Mouse (Mus musculus) lung, adult 2 months (tissue): ENCODE measurements around the gene Col5a1.

Experiments used
- CTCF ChIP-seq: fragments of 200-500 bp; IDR thresholded peaks from 2 replicates; pipeline ENCODE4 v1.5.1; 2011; ENCODE audit warnings: mild to moderate bottlenecking, low read length, control low read depth; ENCODE audit not compliant: insufficient read depth
- POLR2A ChIP-seq: fragments of 200-500 bp; IDR thresholded peaks from 2 replicates; pipeline ENCODE4 v1.6.1; 2011; ENCODE audit warnings: low read depth, mild to moderate bottlenecking, control low read depth, low read length, borderline replicate concordance; ENCODE audit errors: extremely low read depth

- no peak for TF ChIP-seq CTCF
- no peak for TF ChIP-seq POLR2A
Measured at GRCm38 (mm10) chr2:28024416-28024815, 138.2 kb downstream of the Col5a1 start.
